Mouse (Mus musculus) urinary bladder, postnatal 25 days (tissue): Measurements from ENCODE around the gene Abi3.

Experiments
- DNase-seq: peaks from one replicate; pipeline ENCODE4 v3.0.0; 2022; ENCODE audit warnings: low spot score

Abi3 gene

GRCm38 (mm10) chr11:95838999-95839868, 3.0 kb downstream of the Abi3 start:
- DNase-seq, result no peak

GRCm38 (mm10) chr11:95838598-95838997, 3.7 kb downstream of the Abi3 start:
- no peak for DNase-seq

GRCm38 (mm10) chr11:95837059-95837458, 5.2 kb downstream of the Abi3 start, which contains the start of gene Gngt2:
Gngt2 (plus strand) TSS chr11:95837216.
- DNase-seq, result peak; percentile 65

GRCm38 (mm10) chr11:95836433-95836832, 5.8 kb downstream of the Abi3 start:
- no peak for DNase-seq

GRCm38 (mm10) chr11:95835832-95836231, 6.4 kb downstream of the Abi3 start:
- no peak for DNase-seq

- DNase-seq, result no peak
These were observed 7.2 kb downstream of the Abi3 start for GRCm38 (mm10) chr11:95834742-95835710.

- DNase-seq, result no peak
These were observed 8.1 kb downstream of the Abi3 start for GRCm38 (mm10) chr11:95834143-95834667.

GRCm38 (mm10) chr11:95833631-95834142, 8.6 kb downstream of the Abi3 start:
- no peak for DNase-seq

- no peak for DNase-seq
These were observed 9.2 kb downstream of the Abi3 start for GRCm38 (mm10) chr11:95833006-95833570.

- no peak for DNase-seq
These were observed 9.9 kb downstream of the Abi3 start for GRCm38 (mm10) chr11:95832129-95833005.

- DNase-seq, result no peak
These were observed 10.6 kb downstream of the Abi3 start for GRCm38 (mm10) chr11:95831641-95832040.

GRCm38 (mm10) chr11:95831276-95831619, 11.0 kb downstream of the Abi3 start:
- no peak for DNase-seq

GRCm38 (mm10) chr11:95830411-95831275, 11.6 kb downstream of the Abi3 start:
- no peak for DNase-seq

GRCm38 (mm10) chr11:95829526-95830050, 12.7 kb downstream of the Abi3 start:
- no peak for DNase-seq

GRCm38 (mm10) chr11:95828181-95828964, 13.9 kb downstream of the Abi3 start:
- no peak for DNase-seq

GRCm38 (mm10) chr11:95827464-95828085, 14.7 kb downstream of the Abi3 start:
- peak; percentile 65 for DNase-seq

- DNase-seq, result no peak
These were observed 15.2 kb downstream of the Abi3 start for GRCm38 (mm10) chr11:95827168-95827447.

- DNase-seq, result no peak
These were observed 15.7 kb downstream of the Abi3 start for GRCm38 (mm10) chr11:95826317-95827167.
